Comparison of ENCODE assay signal across 9 mouse cellular contexts in genomic region chr2:136670539-136671271, GRCm38 (mm10). TPM values are rescaled to one million over a fixed set of nuclear protein-coding genes. Genes with fewer than 3 reads are reported as not detected.
DNase-seq lines count a peak whose midpoint lies in the region; ATAC-seq lines count a peak whose summit lies in the region.
"Had no signal": no experiment of that assay in that cellular context is flagged by ENCODE, and none has a peak within 500 bp of the region (broad histone marks: within the 10 kb centered on the region; RNA-seq: fewer than 3 reads in every experiment).

No protein-coding gene starts in this region.

- 38% methylated on average over 9 of the region's 9 CpGs for WGBS in hindbrain, embryonic 12.5 days
- whole genome bisulfite sequencing in midbrain, embryonic 15.5 days = 38% methylated on average over 9 of the region's 9 CpGs

- 0 out of 2 replicates have a peak, but pooled peaks cover 5% of the 10 kb centered on the region for H3K4me1 ChIP-seq in hindbrain, embryonic 12.5 days
- peaks cover 7% of the 10 kb centered on the region; the same call in 1 of the 2 replicates for H3K4me1 ChIP-seq in midbrain, embryonic 15.5 days

- H3K4me2 ChIP-seq in hindbrain, embryonic 12.5 days (replicated peaks) = no peak overlapping the region
- peak overlapping the region; percentile 14; the same call in 1 of the 2 replicates for H3K4me2 ChIP-seq in midbrain, embryonic 15.5 days

- DNase-seq in heart, adult 11 months = peak; percentile 87
- DNase-seq in heart, postnatal 4 days = no peak
- peak; percentile 89 to 91 for DNase-seq in cerebellum, postnatal 10 days
- DNase-seq in urinary bladder, postnatal 14 days (ENCODE audit: low spot score) = no peak
- no peak for DNase-seq in urinary bladder, adult 18-20 months (ENCODE audit: low spot score in 2 of 2)
- no peak for DNase-seq in liver

- H3K27me3 ChIP-seq in hindbrain, embryonic 12.5 days = no peaks in the 10 kb centered on the region
- H3K27me3 ChIP-seq in midbrain, embryonic 15.5 days (replicated peaks) = no peaks in the 10 kb centered on the region

- peak overlapping the region; percentile 44 for H3K27ac ChIP-seq in hindbrain, embryonic 12.5 days
- peak overlapping the region; percentile 42 for H3K27ac ChIP-seq in midbrain, embryonic 15.5 days

- no peak overlapping the region for H3K9ac ChIP-seq in hindbrain, embryonic 12.5 days
- H3K9ac ChIP-seq in midbrain, embryonic 15.5 days = no peak overlapping the region

- H3K36me3 ChIP-seq in hindbrain, embryonic 12.5 days = no peaks in the 10 kb centered on the region
- no peaks in the 10 kb centered on the region for H3K36me3 ChIP-seq in midbrain, embryonic 15.5 days (replicated peaks)

- H3K9me3 ChIP-seq in hindbrain, embryonic 12.5 days (replicated peaks) = no peaks in the 10 kb centered on the region
- no peaks in the 10 kb centered on the region for H3K9me3 ChIP-seq in midbrain, embryonic 15.5 days

- H3K4me3 ChIP-seq in hindbrain, embryonic 12.5 days = no peak overlapping the region
- no peak overlapping the region for H3K4me3 ChIP-seq in midbrain, embryonic 15.5 days

- ATAC-seq in hindbrain, embryonic 12.5 days (ENCODE audit: low FRiP score) = peak; percentile 40; the same call in 1 of the 2 replicates
- peak; percentile 86 for ATAC-seq in midbrain, embryonic 15.5 days (replicated peaks)

RNA-seq across cellular contexts. Expression of gene Snap25, which starts 42.5 kb away (rescaled TPM):
- under 1 TPM in 1 of 2 experiments, not detected in 1; 0.36 TPM for total RNA-seq in heart, postnatal 4 days (2021)
- 56.9 and 69.7 TPM in 2 replicates for polyA plus RNA-seq in hindbrain, embryonic 12.5 days (2016; fragmentation: Nextera tagmentation; extraction: Ambion mirVana)
- 148 and 162 TPM in 2 replicates for polyA plus RNA-seq in midbrain, embryonic 15.5 days (2015; fragmentation: Nextera tagmentation; extraction: Ambion mirVana)
- total RNA-seq: common myeloid progenitor, adult 5-6 weeks had no signal

Comparison
In these comparisons a context has a peak if more than half of its experiments do, and no peak if none do; other contexts are left out.
1. DNase-seq: peak in heart, adult 11 months (single experiment) and cerebellum, postnatal 10 days (2 of 2); none in heart, postnatal 4 days (single experiment), urinary bladder, postnatal 14 days (single experiment), urinary bladder, adult 18-20 months (0 of 2) and liver (single experiment).